Mouse (Mus musculus) kidney, adult 2 months (tissue): ENCODE measurements around the gene Jade2. TPM values are rescaled to one million over a fixed set of nuclear protein-coding genes. Genes with fewer than 3 reads are reported as not detected.

Experiments
- DNase-seq: peaks from one replicate; pipeline ENCODE4 v3.0.0; 2021
- H3K27ac ChIP-seq: fragments of 200-500 bp; 2 replicates; pipeline ENCODE4 v1.5.1; 2012; ENCODE audit warnings: low read depth, low read length, control low read depth, inconsistent platforms; ENCODE audit not compliant: insufficient read depth
- H3K27me3 ChIP-seq: fragments of 200-500 bp; replicated peaks from 2 replicates; pipeline ENCODE4 v1.6.1; 2012; ENCODE audit warnings: mild to moderate bottlenecking, moderate library complexity, low read length, inconsistent platforms; ENCODE audit not compliant: control insufficient read depth, insufficient read depth
- H3K36me3 ChIP-seq: fragments of 200-500 bp; 2 replicates; pipeline ENCODE4 v1.6.1; 2012; ENCODE audit warnings: mild to moderate bottlenecking, moderate library complexity, low read length, inconsistent platforms; ENCODE audit not compliant: control insufficient read depth, insufficient read depth
- H3K4me1 ChIP-seq: fragments of 200-500 bp; 2 replicates; pipeline ENCODE4 v1.6.1; 2011; ENCODE audit warnings: low read length; ENCODE audit not compliant: control insufficient read depth, insufficient read depth
- H3K4me3 ChIP-seq: fragments of 200-500 bp; 2 replicates; pipeline ENCODE4 v1.5.1; 2011; ENCODE audit warnings: mild to moderate bottlenecking, low read depth, low read length, control low read depth; ENCODE audit not compliant: insufficient read depth
- CTCF ChIP-seq: fragments of 200-500 bp; conservative IDR thresholded peaks from 2 replicates; pipeline ENCODE4 v1.5.1; 2011; ENCODE audit warnings: low read depth, mild to moderate bottlenecking, control low read depth, low read length, moderate library complexity, mixed read lengths; ENCODE audit not compliant: insufficient read depth, insufficient read length
- POLR2A ChIP-seq: fragments of 200-500 bp; IDR thresholded peaks from one replicate; pipeline ENCODE4 v1.6.1; 2011; ENCODE audit warnings: low read depth, low read length, control low read depth
- WGBS: fragments of 180-500 bp; shearing (Covaris S2); methylation state at CpG from one replicate; pipeline ENCODE4 v1.1.7; 2018; 5-methylcytosine and 5-hydroxymethylcytosine counted together
- polyA plus RNA-seq: library from polyadenylated mRNA; depleted of rRNA; stranded (reverse); fragments of >200 nt; gene quantifications from 2 replicates; pipeline ENCODE4 v1.2.3, GENCODE M21; 2012

Gene Jade2
- polyA plus RNA-seq, 1 experiment = 13.4 TPM

- 95% methylated on average over 8 of the region's 8 CpGs for WGBS
- DNase-seq = no peak
- Histone ChIP-seq H3K27me3 (no peaks in the 10 kb centered on the region), H3K4me3 (no peak overlapping the region), H3K4me1 (peaks cover 12% of the 10 kb centered on the region; the same call in 1 of the 2 replicates), H3K36me3 (peaks cover 3% of the 10 kb centered on the region; the same call in 1 of the 2 replicates), H3K27ac (no peak overlapping the region)
- no peak for TF ChIP-seq POLR2A
- TF ChIP-seq CTCF = no peak
These were observed 23.4 kb downstream of the Jade2 start for GRCm38 (mm10) chr11:51834067-51834411.

DNA sequence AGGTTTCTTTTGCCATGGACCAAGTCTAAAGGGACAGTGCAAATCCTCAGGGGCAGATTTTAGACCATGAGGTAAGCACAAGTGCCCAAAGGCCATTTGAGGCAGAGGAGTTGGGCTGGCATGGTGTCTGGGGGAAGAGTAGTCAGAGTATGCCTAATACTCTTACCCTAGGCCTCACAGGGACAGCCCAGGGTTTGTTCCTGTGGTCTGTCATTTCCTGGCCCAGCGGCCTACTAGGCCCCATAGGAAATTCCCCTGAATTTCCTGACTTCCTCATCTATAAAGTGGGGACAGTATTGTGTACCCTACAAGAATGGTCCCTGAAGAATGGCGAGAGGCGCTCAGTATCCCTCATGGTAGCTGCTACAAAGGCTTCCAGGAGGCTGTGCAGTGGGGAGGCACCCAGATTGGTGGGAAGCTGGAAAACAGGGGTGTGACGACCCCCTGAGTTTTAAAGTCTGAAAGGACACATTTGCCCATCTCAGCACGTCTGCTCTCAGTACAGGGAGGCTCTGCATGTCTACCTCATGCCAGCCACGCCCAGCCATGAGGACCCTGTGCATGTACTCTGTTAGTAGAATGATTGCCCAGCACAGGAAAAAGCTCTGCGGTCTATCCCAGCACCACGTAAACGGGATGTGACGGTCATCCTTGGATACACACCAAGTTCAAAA lies 23.9 kb downstream of the Jade2 start:
- WGBS = 83% methylated on average over 10 of the region's 10 CpGs
- H3K36me3 ChIP-seq = peaks cover 3% of the 10 kb centered on the region; the same call in 1 of the 2 replicates
- peaks cover 12% of the 10 kb centered on the region; the same call in 1 of the 2 replicates for H3K4me1 ChIP-seq
- H3K27ac ChIP-seq = peak overlapping the region; percentile 0; the same call in 1 of the 2 replicates
- no peak overlapping the region for H3K4me3 ChIP-seq
- TF ChIP-seq CTCF = no peak
- no peak for TF ChIP-seq POLR2A
- no peak for DNase-seq
- H3K27me3 ChIP-seq = no peaks in the 10 kb centered on the region

DNA sequence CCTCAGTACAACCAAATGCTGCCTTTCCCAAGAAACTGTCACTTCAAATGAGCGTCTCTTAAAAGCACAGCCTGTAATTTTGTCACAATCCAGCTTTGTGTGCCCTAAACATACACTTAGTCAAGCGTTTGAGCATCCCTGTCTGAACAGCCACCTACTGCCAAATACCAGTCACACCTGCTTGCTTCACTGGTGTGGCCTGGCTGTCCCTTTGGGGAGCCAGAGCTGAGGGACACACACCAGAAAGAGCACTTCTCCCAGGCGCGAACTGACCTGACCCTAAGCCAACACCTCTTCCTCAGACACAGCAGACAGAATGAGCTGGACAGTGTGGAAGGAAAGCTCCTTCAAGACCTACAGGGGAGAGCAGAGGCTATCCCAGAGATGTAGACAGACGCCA lies 24.5 kb downstream of the Jade2 start:
- Histone ChIP-seq H3K4me1 (peaks cover 12% of the 10 kb centered on the region; the same call in 1 of the 2 replicates), H3K27ac (peak overlapping the region; percentile 0; the same call in 1 of the 2 replicates), H3K27me3 (no peaks in the 10 kb centered on the region), H3K36me3 (peaks cover 3% of the 10 kb centered on the region; the same call in 1 of the 2 replicates), H3K4me3 (no peak overlapping the region)
- TF ChIP-seq POLR2A (no peak), CTCF (no peak)
- DNase-seq = no peak
- WGBS = 66% methylated on average over 5 of the region's 5 CpGs

- Histone ChIP-seq H3K36me3 (peaks cover 3% of the 10 kb centered on the region), H3K4me1 (peaks cover 12% of the 10 kb centered on the region; the same call in 1 of the 2 replicates), H3K27ac (0 out of 2 replicates have a peak overlapping the region, but pooled peaks have one; percentile 19), H3K4me3 (no peak overlapping the region), H3K27me3 (no peaks in the 10 kb centered on the region)
- TF ChIP-seq POLR2A (no peak), CTCF (no peak)
- DNase-seq = peak; percentile 90
- 54% methylated on average over 4 of the region's 4 CpGs for WGBS
These were observed 25.2 kb downstream of the Jade2 start for GRCm38 (mm10) chr11:51831962-51832909.

DNA sequence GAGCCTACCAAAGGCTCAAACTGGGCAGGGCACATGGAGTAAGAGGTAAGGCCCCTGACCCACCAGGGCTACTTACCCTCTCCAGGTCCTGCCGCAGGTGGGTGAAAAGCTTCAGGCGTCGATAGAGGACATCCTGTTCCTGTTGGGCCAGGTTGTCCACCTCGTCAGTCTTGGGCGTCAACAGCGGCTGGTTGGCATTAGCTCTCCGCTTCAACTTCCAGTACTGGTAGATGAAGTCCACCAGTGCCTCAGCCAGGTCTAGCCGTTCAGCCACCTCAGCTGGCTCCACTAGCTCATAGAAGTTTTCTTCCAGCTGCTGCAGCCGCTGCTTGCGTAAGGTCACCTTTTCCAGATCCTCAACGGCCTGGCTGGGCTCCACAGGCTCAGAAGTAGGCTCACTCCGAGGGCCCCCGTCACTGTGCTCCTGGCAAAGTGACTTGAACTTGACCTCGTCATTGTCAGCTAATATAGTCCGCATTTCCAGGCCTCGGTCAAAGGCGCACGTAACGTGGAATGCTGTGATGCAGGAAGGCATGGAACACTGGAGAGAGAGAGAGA lies 32.5 kb downstream of the Jade2 start:
- 81% methylated on average over 19 of the region's 19 CpGs for WGBS
- DNase-seq = peak; percentile 43
- Histone ChIP-seq H3K4me1 (peaks cover 12% of the 10 kb centered on the region; the same call in 1 of the 2 replicates), H3K27ac (peak overlapping the region; percentile 5; the same call in 1 of the 2 replicates), H3K27me3 (no peaks in the 10 kb centered on the region), H3K36me3 (no peaks in the 10 kb centered on the region; the same call in 1 of the 2 replicates), H3K4me3 (no peak overlapping the region)
- TF ChIP-seq CTCF (no peak), POLR2A (no peak)

GRCm38 (mm10) chr11:51823963-51824753 lies 33.3 kb downstream of the Jade2 start:
- Histone ChIP-seq H3K36me3 (no peaks in the 10 kb centered on the region; the same call in 1 of the 2 replicates), H3K4me1 (peaks cover 12% of the 10 kb centered on the region; the same call in 1 of the 2 replicates), H3K27me3 (no peaks in the 10 kb centered on the region), H3K27ac (0 out of 2 replicates have a peak overlapping the region, but pooled peaks have one; percentile 2), H3K4me3 (no peak overlapping the region)
- WGBS = 74% methylated on average over 3 of the region's 3 CpGs
- no peak for TF ChIP-seq CTCF
- no peak for TF ChIP-seq POLR2A
- peak; percentile 94 for DNase-seq
